Mouse (Mus musculus) kidney, adult 9 months (tissue): ENCODE measurements around the gene Adamtsl4.

Experiments used
- DNase-seq: peaks from one replicate; pipeline ENCODE4 v3.0.0; 2022

Adamtsl4 gene

GRCm38 (mm10) chr3:95630856-95631255 is 56.9 kb downstream of the Adamtsl4 start:
- DNase-seq, result no peak

- no peak for DNase-seq
Measured at GRCm38 (mm10) chr3:95629755-95630154, 58.0 kb downstream of the Adamtsl4 start.

GRCm38 (mm10) chr3:95627763-95628162 is 60.0 kb downstream of the Adamtsl4 start:
- DNase-seq, result no peak
